Mouse (Mus musculus): ENCODE measurements around the gene Dab2ip. TPM values are rescaled to one million over a fixed set of nuclear protein-coding genes. Genes with fewer than 3 reads are reported as not detected.

The Dab2ip gene
- total RNA-seq, 2 experiments from 2014 or later: 44.3 to 56.9 TPM

DNA sequence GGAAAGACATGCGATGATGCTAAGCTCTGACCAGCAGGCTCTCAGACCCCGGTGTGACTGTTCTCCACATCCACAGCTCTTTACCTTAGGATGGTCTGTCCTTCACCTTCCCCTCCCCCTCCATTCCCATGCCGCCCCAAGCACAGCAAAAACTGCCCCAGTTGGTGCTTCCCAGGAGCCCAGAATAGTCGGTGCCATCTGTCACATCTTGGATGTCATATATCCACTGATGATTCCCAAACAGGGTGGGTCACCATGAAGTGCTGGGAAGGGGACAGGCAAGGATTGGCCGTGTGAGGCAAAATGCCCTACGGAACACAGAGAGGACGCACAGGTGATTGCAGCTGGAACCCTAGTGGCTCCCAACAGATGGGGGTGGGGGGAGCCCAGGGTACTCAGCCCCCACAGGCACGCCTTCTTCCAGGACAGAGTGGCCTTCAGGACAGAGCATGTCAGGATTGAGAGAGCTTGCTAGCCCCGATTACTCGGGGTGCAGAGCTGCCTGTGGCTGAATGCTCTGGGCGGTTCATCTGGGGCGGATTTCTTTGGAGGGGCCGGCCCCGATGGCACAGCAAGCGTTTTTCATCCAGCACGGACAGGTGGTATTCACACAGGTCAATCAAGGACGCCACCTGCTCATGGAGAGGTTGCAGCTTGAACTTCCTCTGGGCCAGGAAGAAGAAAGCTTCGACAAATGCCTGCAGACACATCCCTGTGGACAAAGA, 193.9 kb downstream of the Dab2ip start:
- no peak for DNase-seq

DNA sequence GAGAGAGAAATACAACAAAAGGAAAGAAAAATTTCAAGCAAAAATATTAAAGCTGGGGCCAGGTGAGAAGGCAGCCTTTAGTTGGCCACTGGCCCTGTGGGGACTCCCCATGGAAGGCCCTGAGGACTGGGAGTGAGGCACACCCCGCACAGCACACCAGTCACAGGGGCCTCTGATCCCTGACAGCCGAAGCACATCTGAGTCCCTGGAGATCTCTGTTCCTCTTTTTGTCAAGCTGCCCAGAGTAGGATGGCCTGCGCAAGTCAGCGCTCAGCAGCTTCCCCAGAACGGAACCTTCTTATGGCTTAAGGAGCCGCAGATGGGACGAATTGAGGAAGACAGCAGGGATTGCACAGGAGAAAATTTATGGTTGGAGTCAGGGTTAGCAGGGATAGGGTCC, 198.4 kb downstream of the Dab2ip start:
- DNase-seq: no peak

GRCm38 (mm10) chr2:35760352-35760751, 202.3 kb downstream of the Dab2ip start:
- DNase-seq: no peak

- DNase-seq: no peak
These were observed 202.8 kb downstream of the Dab2ip start for GRCm38 (mm10) chr2:35760867-35761266.

DNA sequence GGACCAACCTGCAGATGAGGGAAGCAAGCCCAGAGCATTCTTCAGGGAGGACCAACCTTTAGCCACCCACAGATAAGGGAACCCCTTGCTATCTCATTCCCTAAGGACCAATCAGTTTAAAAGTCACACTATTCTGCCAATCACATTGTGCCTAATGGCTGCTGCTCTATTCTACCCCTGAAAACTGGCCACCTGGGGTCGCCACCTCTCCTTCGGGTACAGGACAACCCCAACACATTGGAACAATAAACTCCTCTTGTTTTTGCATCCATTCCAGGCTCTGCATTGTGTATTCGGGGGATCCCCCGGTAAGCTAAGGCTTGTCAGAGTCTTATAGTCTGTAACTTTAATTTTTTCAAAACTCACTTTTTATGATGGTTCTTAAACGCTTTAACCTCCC, 203.4 kb downstream of the Dab2ip start:
- DNase-seq: no peak

DNA sequence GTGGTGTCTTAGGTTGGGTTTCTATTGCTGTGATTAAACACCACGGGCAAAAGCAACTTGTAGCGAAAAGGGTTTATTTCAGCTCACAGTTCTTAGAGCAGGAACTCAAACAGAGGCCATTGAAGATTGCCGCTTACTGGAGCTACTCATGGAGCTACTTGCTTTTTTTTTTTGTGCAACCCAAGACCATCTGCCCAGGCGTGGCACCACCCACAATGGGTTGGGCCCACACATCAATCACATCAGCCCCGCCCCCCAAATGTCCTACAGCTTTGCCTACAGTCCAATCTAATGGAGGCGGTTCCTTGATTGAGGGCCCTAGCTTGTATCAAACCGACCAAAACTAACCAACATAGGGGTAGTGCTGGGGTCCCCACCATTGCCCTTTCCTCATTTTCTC, 205.8 kb downstream of the Dab2ip start:
- no peak for DNase-seq

GRCm38 (mm10) chr2:35764328-35764727, 206.3 kb downstream of the Dab2ip start:
- no peak for DNase-seq

DNA sequence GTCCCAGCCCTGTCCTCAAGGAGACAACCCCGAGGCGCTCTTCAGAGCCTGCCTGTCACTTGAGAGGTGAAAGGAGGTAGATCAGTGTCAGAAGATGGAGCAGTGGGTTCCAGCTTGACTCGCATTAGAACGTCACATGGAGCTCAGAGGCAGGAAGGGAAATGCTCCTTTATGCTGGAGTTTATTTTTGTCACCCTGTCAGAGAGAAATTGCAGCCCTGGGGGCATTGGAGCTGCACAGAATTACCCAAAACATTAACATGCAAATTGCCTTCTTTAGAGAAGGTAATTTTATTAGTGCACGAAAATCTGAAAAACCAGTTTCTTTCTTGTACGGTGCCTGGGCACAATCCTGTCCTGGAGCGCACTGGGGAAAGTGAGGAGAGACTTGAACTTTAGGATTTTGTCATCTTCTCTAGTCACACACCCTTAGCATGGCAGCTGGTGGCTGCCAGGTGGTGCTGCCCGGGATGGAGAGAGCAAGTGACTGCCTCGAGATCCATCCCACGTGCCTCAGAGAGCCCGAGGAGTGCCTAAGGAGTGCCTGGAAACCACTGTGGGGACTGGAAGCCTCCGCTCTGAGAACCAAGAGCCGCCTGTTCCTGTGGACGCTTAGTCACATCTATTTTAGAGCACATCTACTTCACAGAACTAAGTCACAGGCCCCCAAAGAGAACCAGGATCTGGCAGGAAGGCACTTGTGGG, 209.9 kb downstream of the Dab2ip start:
- DNase-seq: no peak

DNA sequence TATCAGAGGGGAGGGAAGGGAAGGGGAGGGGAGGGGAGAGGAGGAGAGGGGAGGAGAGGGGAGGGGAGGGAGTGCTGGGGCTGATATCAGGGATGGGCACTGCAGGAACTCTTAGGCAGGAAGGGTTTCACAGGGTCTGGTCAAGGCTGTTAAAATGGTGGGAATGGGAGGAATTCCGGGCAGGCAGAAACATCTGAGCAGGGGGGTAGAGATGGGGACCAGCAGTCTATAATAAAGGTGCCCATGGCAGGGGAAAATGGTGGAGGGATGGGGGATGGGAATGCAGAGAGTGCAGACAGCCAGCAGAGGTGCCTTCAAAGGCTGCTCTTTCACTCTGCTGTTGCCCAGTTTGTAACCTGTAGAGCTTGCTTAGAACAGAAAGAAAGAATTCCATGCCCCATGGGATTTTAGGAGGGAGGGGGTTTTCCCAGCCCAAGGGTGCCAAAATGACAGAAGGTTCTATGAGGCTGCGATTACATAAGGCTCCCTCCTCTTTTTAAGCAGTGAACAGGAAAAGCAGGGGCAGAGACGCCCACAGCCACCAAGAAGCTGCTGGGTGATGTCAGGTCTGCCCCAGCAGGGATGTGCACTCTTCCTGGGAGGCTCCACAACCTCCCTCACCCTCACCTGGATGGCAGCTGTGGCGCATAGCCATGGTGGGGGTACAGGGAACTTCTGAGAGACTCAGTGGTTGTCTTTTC, 210.6 kb downstream of the Dab2ip start:
- DNase-seq: no peak

DNA sequence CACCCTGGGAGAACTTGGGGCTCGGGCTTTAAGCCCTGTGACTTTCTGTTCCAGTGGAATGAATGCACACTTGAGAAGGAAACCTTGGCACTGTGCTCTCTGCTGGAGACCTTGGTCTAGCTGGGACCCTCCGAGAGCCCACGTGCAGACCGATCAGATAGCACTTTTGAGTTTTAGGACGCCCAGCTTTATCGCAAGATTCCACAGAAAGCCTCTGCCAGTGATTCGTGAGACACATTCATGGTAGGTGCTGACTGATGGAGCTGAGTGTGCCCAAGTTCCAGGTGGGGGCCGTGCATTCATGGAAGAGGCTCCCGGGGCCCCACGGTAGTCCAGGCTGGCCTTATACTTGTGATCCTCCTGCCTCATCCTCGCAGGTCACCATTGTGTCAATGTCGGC, 211.3 kb downstream of the Dab2ip start:
- no peak for DNase-seq

- DNase-seq: no peak
These were observed 212.5 kb downstream of the Dab2ip start for GRCm38 (mm10) chr2:35770541-35770940.

GRCm38 (mm10) chr2:35775651-35776055, 217.6 kb downstream of the Dab2ip start:
- no peak for DNase-seq

DNA sequence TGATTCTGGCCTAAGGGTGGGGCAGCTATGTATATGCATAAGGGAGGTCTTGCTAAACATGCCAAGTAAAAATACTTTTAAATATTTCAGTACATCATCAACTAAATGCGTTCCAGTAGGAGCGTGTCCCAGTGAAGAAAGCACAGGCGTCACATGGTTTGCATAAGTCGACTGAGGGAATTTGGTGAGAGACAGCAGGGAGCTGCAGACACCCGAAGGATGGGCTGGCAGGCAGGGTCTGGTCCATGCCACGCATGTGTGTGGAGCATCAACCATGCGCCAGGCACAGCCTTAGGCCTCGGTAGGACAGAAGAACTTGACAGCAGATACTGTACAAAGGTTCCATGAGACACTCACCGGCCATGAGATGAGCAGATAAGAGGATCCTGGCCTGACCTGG, 218.9 kb downstream of the Dab2ip start:
- DNase-seq: no peak

DNA sequence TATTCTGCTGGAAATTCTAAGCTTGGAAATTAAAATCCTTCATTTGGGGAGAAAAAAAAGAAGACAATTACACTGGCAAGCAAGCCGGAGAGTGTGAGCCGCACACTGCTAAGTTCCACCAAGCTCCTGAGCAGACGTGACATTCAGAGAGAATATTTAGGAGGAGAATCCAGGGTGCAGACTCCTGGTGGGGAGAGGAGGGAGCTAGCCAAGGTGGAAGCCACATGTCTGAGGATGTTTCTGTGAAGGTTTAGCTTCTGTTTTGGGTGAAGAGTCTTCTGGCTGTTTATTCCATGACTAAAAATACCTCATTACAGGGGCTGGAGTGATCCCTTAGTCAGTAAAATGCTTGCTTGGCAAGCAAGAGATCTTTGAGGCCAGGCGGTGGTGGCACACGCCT, 221.2 kb downstream of the Dab2ip start:
- no peak for DNase-seq

Other genes with a start within 250 kb of the Dab2ip start
- gene Stom, start 221.3 kb upstream of the Dab2ip start, total RNA-seq (2021): 10 to 100 TPM; 24.3 to 30.7 TPM
- gene 4930568D16Rik, start 190.5 kb upstream of the Dab2ip start, total RNA-seq (2021): not detected
- not detected for gene 4930402F06Rik, start 161.1 kb upstream of the Dab2ip start, total RNA-seq (2021)
- gene Ggta1, start 95.0 kb upstream of the Dab2ip start, total RNA-seq (2021): 10 to 100 TPM; 13.2 to 17.0 TPM

Data from gastrocnemius, postnatal 10 days (tissue).